Mouse (Mus musculus) testis, postnatal 10 days (tissue): ENCODE results near the gene Trim46.

ENCODE experiments used
- DNase-seq: peaks from one replicate; pipeline ENCODE4 v3.0.0; 2021; ENCODE audit warnings: low spot score

Gene Trim46

DNA sequence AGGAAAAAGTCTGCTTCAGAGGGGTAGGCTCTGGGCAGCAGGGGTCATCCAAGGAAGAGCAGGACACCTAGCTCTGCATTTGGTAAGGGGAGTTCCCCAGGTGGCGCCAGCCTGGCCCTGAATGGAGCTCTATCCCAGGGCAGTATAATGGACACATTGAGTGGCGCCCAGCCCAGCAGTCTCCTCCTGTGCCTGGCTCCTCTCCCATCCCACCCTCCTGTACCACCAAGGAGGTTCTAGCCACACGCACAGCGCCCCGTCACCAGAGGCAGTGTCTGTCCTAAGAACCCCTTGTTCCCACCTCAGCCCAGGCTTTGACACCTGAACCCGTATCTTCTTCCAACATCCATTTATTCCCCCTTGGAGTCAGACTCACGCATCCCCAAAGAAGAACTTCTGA is 36.4 kb downstream of the Trim46 start:
- DNase-seq, result peak; percentile 42

DNA sequence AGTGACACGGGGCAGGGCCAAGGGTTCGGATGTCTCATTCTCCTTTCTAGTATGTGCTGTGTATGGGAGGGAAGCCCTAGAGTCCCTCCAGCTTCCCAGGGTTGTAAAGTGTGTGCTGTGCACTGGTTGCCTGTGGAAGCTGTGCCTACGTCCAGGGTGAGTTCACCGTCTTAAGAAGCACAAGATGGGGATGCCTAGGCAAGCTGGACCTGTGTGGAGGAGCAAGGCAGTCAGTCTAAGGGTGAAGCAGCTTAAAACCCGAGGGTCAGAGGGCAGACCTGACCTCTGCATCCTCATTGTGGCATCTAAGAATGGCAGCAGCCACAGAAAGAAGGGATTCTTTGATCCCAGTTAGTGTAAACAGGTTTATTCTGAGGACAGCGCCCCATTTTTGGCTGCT is 37.4 kb downstream of the Trim46 start:
- DNase-seq, result no peak

DNA sequence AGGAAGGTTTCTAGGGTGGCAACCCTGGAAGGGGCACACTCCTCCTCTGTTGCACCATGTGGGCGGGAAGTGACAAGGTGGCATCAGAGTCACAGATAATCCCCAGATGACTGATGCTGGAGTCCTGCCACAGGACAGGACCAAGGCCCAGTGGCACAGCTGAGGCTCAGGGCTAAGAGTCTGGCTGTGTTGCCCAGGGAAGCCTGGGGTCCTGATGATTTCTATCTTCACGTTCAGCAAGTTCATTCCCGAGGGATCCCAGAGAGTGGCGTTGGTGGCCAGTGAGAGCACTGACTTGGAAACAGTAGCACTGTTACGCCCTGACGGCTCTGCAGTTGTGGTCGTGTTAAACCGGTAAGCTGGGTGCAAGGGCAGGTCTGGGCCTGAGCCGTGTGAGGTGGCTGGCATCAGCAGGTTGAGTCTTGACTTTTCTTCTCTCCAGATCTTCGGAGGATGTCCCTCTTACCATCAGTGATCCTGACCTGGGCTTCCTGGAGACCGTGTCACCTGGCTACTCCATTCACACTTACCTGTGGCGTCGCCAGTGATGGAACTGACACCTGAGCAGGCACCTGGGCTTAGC is 37.9 kb downstream of the Trim46 start:
- no peak for DNase-seq

DNA sequence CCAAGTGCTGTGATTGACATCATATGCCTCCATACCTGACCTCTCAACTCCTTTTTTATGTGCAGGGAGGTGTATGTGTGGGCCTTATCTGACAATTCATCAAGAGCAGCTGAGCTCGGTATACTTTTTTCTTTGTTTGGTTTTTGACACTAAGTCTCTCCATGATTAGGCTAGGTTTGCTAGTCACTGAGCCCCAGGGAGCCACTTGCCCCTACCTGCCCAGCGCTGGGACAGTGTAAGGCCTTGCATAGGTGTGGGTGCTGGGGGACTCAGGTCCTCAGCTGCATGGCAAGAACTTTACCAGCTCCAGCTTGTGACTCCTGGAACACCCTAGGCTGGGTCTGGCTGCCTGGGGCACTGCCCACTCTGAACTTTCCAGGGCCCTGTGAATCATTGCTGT is 39.4 kb downstream of the Trim46 start:
- DNase-seq, result no peak

DNA sequence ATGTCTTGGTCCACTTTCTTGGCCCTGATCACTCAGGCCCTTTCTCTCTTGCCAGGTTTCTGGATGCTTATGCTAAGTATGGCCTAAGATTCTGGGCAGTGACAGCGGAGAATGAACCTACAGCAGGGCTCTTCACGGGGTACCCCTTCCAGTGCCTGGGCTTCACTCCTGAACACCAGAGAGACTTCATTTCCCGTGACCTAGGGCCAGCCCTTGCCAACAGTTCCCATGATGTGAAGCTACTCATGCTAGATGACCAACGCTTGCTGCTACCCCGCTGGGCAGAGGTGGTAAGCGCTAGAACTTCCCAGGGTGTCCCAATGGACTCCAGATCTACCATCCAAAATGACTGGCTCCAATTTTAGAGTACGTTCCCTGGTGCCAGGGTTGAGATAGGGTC is 40.0 kb downstream of the Trim46 start:
- no peak for DNase-seq

DNA sequence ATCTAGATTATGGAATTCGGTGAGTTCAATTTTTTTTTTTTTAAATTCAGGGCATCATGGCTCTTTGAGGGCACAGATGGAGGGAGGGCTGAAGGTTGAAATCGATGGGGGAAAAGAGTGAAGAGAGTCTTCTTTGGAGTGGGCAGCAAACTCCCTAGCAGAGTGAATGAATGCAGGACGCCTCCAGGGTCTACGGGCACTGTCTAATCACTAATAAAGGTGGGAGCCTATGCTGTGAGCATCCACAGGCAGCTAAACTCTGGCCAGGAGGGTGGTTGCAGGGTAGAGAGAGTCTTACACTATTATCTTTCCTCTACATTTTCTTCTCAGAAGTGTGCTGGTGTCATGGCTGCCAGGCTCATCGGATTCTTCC is 43.0 kb downstream of the Trim46 start:
- no peak for DNase-seq

DNA sequence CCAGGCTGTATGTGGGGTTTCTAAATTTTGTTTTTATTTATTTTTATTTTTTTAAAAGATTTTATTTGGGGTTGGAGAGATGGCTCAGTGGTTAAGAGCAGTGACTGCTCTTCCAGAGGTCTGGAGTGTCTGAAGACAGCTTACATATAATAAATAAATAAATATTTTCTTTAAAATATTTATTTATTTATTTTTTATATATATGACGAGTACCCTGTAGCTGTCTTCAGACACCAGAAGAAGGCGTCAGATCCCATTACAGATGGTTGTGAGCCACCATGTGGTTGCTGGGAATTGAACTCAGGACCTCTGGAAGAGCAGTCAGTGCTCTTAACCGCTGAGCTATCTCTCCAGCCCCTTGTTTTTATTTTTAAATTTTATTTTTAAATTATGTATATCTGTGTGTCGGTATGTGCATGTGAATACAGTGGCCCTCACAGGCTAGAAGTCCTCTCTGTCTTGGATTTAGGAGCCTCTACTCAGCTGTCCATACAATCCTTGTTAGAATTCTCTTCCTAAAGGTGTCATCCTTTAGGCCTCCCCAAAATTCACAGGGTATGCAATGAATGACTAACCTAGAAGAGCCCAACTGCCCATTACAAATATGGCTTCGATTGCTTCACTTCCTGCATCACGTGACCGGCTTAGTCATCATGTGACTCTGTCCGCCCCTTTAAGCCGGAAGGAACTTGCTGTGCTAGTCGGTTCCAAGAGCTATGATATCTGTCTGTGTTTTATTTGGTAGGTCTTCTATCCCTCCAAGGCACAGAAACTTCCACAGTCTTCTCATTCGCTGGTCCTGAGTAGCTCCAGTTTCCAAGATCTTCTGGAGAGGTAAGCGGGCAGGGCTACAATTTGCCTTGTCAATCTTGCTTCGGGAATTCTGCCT is 43.6 kb downstream of the Trim46 start, which contains the start of gene Gba:
Gba (plus strand) TSS at position 676 of the 889 bp plus-strand sequence.
- DNase-seq, result peak; percentile 91

DNA sequence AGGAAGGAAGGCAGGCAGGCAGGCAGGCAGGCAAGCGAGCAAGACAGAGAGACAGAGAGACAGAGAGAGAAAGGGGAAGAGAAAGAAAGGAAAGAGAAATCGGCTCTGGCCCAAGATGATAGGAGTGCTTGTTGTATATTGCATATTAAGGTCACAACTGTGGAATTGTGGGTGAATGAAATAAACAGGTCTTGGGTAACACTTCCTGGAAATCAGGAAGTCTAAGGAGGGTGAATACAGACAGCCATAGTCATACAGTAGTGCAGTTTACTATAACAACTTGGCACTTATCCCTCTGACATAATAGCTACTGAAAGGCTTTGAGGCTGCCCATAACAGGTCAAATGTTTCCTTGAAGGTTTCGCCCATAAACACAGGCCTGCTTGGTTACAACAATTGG is 46.3 kb downstream of the Trim46 start:
- DNase-seq, result no peak

DNA sequence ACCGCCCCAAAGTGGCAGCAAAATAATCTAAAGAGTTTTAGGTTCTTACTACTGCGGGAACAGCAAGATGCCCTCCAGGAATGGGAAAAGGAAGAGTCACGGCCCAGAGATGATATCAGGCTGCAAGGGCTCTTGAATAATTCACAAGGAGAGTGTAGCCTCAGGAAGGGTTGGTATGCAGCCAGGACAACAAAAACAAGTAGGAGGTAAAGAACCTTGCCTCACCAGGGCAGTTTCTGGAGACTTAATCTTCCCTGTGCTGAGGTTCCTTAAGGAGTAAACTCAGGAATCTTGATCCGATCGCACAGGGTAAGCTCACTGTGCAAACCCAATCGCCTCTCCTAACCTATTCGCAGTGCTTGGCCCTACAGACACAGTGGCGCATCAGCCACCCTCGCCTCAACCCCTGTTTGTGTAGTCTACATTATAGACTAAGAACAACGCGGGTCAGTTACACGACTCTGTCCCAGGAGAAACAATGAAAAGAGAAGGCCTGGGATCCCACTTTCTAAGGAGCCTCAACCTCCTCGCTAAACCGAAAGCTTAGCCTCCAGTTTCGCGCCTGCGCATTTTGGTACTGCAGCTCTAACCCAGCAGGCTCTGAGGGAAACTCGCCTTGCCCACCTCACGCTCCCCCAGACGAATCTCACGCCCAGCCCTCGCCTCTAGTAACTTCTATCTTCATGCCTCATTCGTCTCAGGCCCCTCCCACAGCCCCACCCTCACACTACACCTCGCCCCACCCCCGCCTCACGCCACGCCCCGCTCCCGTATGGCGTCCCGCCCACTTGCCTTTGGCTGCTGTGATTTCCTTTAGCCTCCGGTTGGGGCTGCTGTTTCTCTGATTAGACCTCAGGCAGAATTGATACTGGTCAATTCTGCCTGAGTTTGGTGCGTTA is 49.9 kb downstream of the Trim46 start:
- DNase-seq, result peak; percentile 96

DNA sequence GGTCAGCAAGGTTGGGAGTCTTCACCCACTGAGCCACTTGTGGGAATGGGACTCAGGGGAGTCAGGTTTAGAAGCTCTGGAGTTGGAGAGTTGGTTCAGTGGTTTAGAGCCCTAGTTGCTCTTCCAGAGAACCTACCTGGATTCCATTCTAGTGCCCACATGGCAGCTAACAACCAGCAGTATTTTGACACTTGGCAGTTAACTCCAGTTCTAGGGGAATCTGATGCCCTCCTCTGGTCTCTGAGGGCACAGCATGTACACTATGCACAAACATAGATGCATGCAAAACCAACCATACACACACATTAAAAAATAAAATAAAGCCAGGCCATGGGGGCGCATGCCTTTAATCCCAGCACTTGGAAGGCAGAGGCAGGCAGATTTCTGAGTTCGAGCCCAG is 52.3 kb downstream of the Trim46 start:
- no peak for DNase-seq

DNA sequence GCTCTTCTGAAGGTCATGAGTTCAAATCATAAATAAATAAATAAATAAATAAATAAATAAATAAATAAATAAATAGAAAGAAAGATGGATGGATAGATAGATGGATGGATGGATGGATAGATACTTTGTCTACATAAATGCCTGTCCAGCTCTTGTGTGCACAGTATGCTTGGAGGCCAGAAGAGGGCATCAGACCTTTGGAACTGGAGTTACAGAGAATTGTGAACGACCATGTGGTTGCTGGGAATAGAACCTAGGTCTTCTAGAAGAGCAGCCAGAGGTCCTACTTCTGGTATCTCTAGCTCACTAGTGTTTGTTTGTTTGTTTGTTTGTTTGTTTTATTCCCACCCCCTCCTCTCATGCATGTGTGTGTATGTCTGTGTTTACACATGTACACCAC is 52.8 kb downstream of the Trim46 start:
- DNase-seq, result no peak

DNA sequence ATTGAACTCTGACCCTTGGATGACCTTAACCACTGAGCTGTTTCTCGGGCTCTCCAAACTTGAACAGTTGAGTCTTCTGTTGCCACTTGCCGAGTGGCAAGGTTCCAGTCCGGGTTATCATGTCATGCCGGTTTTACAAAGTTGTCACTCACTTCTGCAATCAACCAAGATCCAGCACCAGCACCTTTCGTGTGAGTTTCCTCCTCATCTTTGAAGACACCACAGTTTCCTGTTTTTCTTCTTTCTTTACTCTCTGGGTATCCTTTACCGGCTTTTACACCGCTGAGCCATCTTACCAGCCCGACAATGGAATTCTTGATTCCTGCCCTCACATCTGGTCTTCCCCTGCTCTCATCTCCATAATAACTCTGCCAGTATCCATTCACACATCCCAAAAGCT is 55.7 kb downstream of the Trim46 start:
- DNase-seq, result no peak

DNA sequence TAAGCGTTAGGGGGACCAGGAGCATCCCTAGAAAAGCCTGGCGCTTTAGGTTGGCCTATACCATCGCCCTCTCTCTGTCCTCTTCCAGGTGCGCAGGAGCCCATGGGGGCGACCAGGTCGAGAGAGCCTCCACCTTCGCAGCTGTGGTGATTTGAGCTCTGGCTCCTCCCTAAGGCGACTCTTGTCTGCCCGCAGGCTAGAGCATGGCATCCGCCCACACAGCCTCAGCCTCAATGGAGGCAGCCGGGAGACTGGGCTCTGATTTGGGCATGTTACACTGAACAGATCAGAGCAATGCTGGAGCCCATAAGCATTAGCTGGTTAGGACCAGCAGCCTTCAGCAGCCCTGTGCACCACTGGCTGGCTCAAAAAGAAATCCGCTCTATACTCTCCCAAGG is 57.6 kb downstream of the Trim46 start:
- DNase-seq, result no peak

DNA sequence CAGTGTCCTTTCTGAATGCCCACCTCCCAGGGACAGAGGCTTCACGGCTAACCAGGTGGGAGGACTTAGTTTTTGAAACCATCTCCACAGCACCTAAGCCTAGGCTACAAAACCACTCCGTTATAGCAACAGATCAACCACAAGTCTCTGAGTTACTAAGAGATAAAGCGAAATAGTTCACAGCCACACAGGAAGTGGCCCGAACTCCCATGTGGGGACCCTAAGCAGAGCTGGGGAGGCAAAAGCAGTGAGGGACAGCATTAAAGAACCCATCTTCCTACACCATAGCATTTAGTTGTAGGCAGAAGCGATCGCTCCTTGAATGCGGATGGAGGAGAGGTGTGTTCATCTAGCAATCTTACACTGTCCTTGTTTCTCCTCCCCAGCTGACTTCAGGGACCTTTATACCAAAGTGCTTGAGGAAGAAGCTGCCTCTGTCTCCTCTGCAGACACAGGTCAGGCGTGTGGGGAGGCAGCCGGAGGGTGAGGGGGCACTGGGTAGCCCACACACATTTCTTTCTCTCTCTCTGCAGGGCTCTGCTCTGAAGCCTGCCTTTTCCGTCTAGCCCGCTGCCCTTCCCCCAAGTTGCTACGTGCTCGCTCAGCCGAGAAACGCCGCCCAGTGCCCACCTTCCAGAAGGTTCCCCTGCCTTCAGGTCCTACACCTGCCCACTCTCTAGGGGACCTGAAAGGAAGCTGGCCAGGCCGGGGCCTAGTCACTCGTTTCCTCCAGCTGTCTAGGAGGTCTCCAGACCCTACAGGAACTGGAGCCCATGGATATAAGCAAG is 58.2 kb downstream of the Trim46 start:
- no peak for DNase-seq

DNA sequence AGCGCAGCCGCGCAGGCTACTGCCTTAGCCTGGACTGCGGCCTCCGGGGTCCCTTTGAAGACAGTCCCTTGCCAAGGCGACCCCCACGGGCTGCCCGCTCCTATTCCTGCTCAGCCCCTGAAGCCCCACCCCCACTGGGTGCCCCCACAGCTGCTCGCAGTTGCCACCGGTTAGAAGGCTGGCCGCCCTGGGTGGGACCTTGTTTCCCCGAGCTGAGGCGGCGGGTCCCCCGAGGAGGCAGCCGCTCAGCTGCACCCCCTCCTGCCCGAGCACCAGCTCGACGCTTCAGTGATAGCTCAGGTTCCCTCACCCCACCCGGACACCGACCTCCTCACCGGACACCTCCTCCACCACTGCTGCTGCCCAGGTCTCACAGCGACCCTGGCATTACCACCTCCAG is 58.9 kb downstream of the Trim46 start:
- no peak for DNase-seq
